Mouse (Mus musculus): ENCODE data around the gene Ikzf1.

- TF ChIP-seq ZC3H11A (IDR thresholded peaks at IDR 0.05; ENCODE audit: borderline replicate concordance, low read depth, low read length): no peak
- TF ChIP-seq CHD2 (IDR thresholded peaks at IDR 0.05; ENCODE audit: low read depth, low read length): no peak
Observed at GRCm38 (mm10) chr11:11741574-11741973, 56.8 kb downstream of the Ikzf1 start.

Data from ES-E14 (cell line).